Mouse (Mus musculus) kidney, adult 2 months (tissue): ENCODE measurements around the gene Agap3.

ENCODE experiments used
- CTCF ChIP-seq: fragments of 200-500 bp; conservative IDR thresholded peaks from 2 replicates; pipeline ENCODE4 v1.5.1; 2011; ENCODE audit warnings: low read depth, mild to moderate bottlenecking, control low read depth, low read length, moderate library complexity, mixed read lengths; ENCODE audit not compliant: insufficient read depth, insufficient read length
- POLR2A ChIP-seq: fragments of 200-500 bp; IDR thresholded peaks from one replicate; pipeline ENCODE4 v1.6.1; 2011; ENCODE audit warnings: low read depth, low read length, control low read depth

- no peak for TF ChIP-seq POLR2A
- TF ChIP-seq CTCF = no peak
These were observed 71.8 kb downstream of the Agap3 start for GRCm38 (mm10) chr5:24523806-24524205.
